Mouse (Mus musculus): Measurements from ENCODE around the gene Sqstm1.
"Not testable (repeated sequence)": the region's sequence is repeated elsewhere in the genome, so short reads cannot be mapped to it uniquely, and the experiment has no call there.

Sqstm1 gene

DNA sequence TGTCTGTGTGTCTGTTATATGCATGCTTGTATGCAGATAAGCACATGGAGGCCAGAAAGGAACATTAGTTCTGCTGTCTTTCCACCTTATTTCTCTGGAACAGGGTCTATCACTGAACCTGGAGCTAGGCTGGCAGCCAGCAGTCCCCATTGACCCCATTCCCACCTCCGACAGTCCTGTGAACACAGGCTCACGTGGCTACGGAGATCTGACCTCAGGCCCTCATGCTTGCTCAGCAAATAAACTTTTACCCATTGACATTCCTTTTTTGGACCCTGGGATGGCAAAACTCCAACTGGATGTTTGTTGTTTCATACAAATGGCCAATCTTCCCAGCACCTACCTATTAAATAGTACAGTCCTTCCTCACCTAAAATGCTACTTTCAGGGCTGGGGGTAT lies 34.3 kb downstream of the Sqstm1 start:
- no peak for DNase-seq (ENCODE audit: low read depth)

GRCm38 (mm10) chr11:50174730-50175187 lies 35.9 kb downstream of the Sqstm1 start:
- peak; percentile 95 for DNase-seq (ENCODE audit: low read depth)

DNA sequence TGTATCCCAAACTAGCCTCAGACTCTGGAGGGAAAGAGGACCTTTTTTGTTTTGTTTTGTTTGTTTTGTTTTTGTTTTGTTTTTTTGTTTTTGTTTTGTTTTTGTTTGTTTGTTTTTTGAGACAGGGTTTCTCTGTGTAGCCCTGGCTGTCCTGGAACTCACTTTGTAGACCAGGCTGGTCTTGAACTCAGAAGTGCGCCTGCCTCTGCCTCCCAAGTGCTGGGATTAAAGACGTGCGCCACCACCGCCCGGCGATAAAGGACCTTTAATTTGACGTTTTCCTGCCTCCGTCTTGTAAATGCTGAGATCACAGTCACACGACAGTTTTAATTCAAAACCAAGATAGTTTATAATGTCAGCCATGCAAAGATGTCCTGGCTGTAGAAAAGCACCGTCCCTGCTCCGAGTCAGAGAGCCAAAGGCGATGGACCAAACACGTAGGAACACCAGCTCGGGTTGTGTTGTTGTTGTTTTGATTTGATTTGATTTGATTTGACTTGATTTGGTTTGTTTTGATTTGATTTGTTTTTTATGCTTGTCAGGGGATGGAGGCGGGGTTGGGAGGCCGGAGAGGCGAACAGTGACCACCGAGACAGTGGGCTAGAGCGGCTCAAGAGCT lies 36.4 kb downstream of the Sqstm1 start, which contains the start of gene Mrnip:
Gene Mrnip (plus strand): TSS at position 334 of the 619 bp plus-strand sequence.
- DNase-seq (ENCODE audit: low read depth) = not testable (repeated sequence)

DNA sequence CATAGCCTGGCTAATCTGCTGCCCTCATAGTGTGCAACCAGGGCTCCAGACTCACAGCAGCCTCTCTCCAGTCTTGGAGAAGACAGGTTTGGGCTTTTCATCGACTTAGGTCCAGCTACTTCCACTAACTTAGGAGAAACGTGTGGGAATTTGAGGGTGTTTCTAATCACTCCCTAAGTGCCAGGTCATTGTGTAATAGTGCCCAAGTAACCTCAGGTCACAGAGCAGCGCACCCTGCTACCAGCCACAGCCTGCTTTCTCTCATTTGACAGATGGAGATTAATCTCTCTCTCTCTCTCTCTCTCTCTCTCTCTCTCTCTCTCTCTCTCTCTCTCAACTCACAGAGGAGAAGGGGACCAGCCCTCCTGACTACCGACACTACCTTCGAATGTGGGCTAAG lies 42.3 kb downstream of the Sqstm1 start:
- DNase-seq (ENCODE audit: low read depth) = no peak

DNA sequence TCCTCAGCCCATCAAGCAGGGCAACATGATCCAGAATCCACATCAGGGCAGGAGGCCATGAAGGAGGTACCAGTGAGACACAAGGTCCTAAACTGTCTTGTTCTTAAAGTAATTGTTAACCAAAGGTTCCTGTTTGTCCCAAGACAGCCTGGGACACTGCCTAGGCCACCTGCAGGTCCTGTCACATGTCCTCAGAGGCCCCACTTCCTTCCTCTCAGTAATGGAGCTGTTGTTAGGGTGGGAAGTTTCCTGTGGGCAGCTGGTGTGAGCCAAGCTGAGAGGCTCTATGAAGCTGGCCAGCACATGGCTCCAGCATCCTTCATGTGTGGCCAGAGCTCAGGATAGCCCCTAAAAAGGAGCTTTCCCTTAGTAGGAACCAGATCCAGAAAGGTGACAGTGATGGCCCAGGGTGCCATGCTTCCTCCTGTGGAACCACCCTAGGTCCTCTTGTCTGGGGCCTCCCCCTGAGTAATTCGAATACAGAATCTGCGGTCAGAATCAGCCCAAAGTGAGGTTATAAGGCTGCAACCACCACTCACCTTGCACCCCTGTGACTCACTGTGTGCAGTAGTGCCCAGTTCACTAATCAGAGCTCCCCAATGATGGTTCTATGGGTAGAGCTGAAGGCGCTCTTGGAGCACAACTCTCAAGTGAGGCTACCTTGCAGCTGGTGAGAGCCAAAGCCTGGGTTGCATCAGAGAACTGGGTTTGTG lies 48.1 kb downstream of the Sqstm1 start:
- no peak for DNase-seq (ENCODE audit: low read depth)

DNA sequence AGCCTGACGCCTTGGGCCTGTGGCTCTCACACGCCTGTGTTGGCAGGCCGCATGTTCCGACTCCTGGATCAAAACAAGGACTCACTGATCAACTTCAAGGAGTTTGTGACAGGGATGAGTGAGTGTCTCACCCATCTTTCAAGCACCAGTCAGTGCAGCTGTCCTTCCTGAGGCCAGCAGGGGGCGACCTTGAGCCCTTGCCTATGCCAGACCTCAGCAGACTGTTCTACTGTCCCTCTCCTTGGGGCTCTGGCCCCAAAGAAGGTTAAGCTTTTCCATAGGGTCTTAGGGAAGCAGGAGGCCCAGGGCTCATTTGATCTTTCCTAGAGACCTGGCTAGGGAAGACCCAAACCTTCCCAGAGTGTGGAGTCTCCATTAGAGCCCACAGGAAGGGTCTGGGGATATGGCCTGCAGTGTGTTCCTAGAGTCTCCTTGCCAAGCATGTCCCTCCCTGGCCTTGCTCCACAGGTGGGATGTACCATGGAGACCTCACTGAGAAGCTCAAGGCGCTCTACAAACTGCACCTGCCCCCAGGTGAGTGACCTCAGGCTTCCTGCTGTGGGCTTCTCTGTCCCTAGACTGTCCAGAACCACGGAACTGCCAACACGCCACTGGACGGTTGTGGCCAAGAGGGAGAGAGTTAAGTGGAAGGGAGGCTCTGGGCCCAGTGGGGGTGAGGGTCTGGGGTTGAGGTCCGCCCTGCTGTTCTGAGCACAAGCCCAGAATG lies 48.9 kb downstream of the Sqstm1 start:
- peak; percentile 17 for DNase-seq (ENCODE audit: low read depth)

DNA sequence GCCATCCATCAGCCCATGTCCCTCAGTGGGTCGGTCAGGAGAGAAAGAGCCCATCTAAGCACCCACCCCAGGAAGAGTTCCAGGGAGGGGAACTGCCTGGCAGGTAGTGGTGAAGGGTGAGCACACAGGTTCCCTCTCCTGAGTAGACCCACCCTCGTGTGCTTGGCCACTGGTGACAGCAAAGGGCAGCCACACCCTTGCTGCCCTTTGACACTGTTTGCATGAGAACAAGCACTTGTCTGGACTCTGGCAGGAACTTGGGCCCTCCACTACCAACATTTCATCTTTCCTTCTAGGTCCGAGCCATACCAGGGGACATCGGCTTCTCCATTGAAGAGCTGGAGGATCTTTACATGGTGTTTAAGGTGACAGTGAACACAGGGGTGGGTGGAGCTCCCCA lies 51.3 kb downstream of the Sqstm1 start:
- no peak for DNase-seq (ENCODE audit: low read depth)

- DNase-seq (ENCODE audit: low read depth) = no peak
Measured at GRCm38 (mm10) chr11:50158346-50158745, 52.3 kb downstream of the Sqstm1 start.

DNA sequence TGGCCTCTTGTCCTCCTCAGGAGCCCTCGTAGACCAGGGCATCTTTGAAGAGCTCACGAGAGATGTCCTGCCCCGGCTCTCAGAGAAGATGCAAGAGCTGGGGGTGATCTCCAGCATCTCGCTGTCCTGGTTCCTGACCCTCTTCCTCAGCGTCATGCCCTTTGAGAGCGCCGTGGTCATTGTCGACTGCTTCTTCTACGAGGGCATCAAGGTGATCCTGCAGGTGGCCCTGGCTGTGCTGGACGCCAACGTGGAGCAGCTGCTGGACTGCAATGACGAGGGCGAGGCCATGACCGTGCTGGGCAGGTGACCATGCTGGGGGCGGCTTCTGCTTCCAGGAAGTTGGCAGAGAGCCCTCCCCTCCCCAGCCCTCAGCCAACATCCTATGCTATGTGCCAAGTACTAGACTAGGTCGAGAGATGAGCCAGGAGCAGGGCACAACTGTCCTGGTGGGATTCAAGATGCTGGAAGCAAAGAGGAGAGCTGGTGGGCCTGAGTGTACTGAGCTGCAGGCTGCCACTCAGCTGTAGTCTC lies 53.8 kb downstream of the Sqstm1 start:
- no peak for DNase-seq (ENCODE audit: low read depth)

GRCm38 (mm10) chr11:50155785-50156184 lies 54.8 kb downstream of the Sqstm1 start:
- no peak for DNase-seq (ENCODE audit: low read depth)

DNA sequence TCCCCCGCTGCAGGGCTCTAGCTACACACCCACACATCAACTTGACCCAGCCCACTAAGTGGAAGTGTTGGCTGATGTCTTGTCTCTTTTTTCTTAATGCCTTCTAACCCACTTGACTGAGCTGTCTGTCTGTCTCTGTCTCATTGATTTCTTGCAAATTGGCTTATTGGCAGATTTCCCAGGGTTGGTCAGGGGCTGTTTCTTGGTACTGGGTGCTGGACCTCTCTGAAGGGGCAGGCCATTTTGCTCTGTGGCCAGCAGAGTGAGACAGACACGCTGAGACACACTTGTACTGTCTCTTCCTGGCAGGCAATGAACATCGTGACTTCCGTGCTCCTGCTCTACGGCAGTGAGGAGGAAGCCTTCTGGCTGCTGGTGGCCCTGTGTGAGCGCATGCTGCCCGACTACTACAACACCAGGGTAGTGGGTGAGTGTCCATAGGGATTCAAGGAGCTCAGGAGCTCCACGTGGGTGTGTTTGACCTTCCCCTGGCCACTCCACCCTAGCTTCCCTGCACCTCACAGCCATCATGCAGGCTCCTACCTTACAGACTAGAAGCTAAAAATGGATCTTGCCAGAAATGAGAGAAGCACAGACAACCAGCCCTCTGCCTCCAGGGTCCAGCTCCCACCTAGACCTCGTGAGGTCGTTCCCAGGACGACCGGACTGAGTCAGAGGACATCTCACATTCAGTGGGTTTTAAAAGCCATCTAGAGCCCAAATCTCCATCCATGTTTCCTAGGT lies 55.7 kb downstream of the Sqstm1 start:
- no peak for DNase-seq (ENCODE audit: low read depth)

DNA sequence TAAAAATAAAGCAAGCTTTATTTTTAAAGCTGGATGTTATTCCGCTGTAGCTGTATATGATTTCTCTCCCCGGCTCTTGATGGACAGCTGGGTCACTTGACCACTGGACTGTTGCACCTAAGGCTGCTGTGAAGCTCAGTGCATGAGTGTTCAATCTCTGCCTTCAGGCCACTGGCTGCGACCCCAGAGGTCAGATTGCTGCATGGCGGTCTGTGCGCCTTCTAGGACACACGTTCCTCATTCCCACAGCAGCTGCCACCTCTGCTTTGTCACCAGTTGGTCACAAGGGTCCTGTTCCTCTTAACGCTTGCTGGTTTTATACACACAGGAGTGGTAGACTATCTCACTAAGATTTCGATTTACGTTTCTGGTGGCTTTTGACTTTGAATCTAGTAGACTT lies 56.5 kb downstream of the Sqstm1 start:
- DNase-seq (ENCODE audit: low read depth) = no peak

- no peak for DNase-seq (ENCODE audit: low read depth)
Measured at GRCm38 (mm10) chr11:50151374-50151773, 59.3 kb downstream of the Sqstm1 start.

DNA sequence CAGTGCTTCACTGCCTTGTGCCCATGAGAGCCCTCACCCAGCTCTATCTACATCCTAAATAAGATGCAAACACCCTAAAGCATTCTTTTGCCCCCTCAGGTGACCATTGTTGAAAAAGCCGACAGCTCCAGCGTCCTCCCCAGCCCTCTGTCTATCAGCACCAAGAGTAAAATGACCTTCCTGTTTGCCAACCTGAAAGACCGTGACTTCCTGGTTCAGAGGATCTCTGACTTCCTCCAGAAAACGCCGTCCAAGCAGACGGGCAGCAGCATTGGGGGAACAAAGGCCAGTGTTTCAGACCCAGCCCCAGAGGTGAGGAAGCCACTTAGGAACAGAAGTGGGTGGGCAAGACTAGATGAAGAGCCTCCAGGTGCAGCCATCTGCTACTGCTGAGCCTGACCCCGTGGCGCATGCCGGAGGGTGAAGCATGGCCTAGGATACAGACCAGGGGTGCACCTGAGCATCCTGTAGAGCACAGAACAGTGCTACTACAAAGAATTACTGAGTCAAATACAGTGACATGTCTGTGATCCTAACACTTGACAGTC lies 61.0 kb downstream of the Sqstm1 start:
- DNase-seq (ENCODE audit: low read depth) = no peak

Data from fibroblast of lung, adult 2 months (primary cell).